Mouse (Mus musculus): ENCODE measurements around the gene Slc48a1. TPM values are rescaled to one million over a fixed set of nuclear protein-coding genes. Genes with fewer than 3 reads are reported as not detected.

Slc48a1 gene
- total RNA-seq, 4 experiments from 2014 or later = 131 to 151 (median 146) TPM

GRCm38 (mm10) chr15:97825071-97825940 lies 47.0 kb downstream of the Slc48a1 start:
- peak; percentile 66 to 67 for DNase-seq (ENCODE audit: low spot score in 2 of 2)

GRCm38 (mm10) chr15:97825941-97826587 lies 47.7 kb downstream of the Slc48a1 start:
- no peak for DNase-seq (ENCODE audit: low spot score in 2 of 2)

GRCm38 (mm10) chr15:97826588-97827261 lies 48.4 kb downstream of the Slc48a1 start:
- no peak for DNase-seq (ENCODE audit: low spot score in 2 of 2)

- no peak for DNase-seq (ENCODE audit: low spot score in 2 of 2)
Measured at GRCm38 (mm10) chr15:97827401-97827800, 49.1 kb downstream of the Slc48a1 start.

GRCm38 (mm10) chr15:97828221-97828842 lies 50.0 kb downstream of the Slc48a1 start:
- DNase-seq (ENCODE audit: low spot score in 2 of 2) = no peak

GRCm38 (mm10) chr15:97828901-97829338 lies 50.6 kb downstream of the Slc48a1 start:
- no peak for DNase-seq (ENCODE audit: low spot score in 2 of 2)

- DNase-seq (ENCODE audit: low spot score in 2 of 2) = no peak
Measured at GRCm38 (mm10) chr15:97829432-97829831, 51.1 kb downstream of the Slc48a1 start.

- no peak for DNase-seq (ENCODE audit: low spot score in 2 of 2)
Measured at GRCm38 (mm10) chr15:97830253-97830787, 52.0 kb downstream of the Slc48a1 start.

- no peak for DNase-seq (ENCODE audit: low spot score in 2 of 2)
Measured at GRCm38 (mm10) chr15:97830788-97831241, 52.5 kb downstream of the Slc48a1 start.

GRCm38 (mm10) chr15:97831242-97831986 lies 53.1 kb downstream of the Slc48a1 start:
- DNase-seq (ENCODE audit: low spot score in 2 of 2) = peak in 1 of 2 experiments; percentile 42

GRCm38 (mm10) chr15:97831987-97832640 lies 53.8 kb downstream of the Slc48a1 start:
- no peak for DNase-seq (ENCODE audit: low spot score in 2 of 2)

GRCm38 (mm10) chr15:97832764-97833479 lies 54.6 kb downstream of the Slc48a1 start:
- DNase-seq (ENCODE audit: low spot score in 2 of 2) = no peak

- DNase-seq (ENCODE audit: low spot score in 2 of 2) = no peak
Measured at GRCm38 (mm10) chr15:97836153-97836893, 58.0 kb downstream of the Slc48a1 start.

GRCm38 (mm10) chr15:97836894-97837247 lies 58.6 kb downstream of the Slc48a1 start:
- no peak for DNase-seq (ENCODE audit: low spot score in 2 of 2)

GRCm38 (mm10) chr15:97837491-97838061 lies 59.3 kb downstream of the Slc48a1 start:
- no peak for DNase-seq (ENCODE audit: low spot score in 2 of 2)

GRCm38 (mm10) chr15:97838395-97838794 lies 60.1 kb downstream of the Slc48a1 start:
- DNase-seq (ENCODE audit: low spot score in 2 of 2) = no peak

- no peak for DNase-seq (ENCODE audit: low spot score in 2 of 2)
Measured at GRCm38 (mm10) chr15:97839012-97839411, 60.7 kb downstream of the Slc48a1 start.

- DNase-seq (ENCODE audit: low spot score in 2 of 2) = no peak
Measured at GRCm38 (mm10) chr15:97839473-97839872, 61.2 kb downstream of the Slc48a1 start.
